Mouse (Mus musculus) forebrain, postnatal 0 days (tissue): ENCODE results near the gene Gm27029. TPM values are rescaled to one million over a fixed set of nuclear protein-coding genes. Genes with fewer than 3 reads are reported as not detected.
"Not testable (repeated sequence)": the region's sequence is repeated elsewhere in the genome, so short reads cannot be mapped to it uniquely, and the experiment has no call there.

ENCODE experiments used
- ATAC-seq: fragments of 200-750 bp; cut with Nextera tagmentation; 2 replicates; pipeline ENCODE4 v1.8.0; 2017; ENCODE audit warnings: mild to moderate bottlenecking, moderate library complexity
- DNase-seq: peaks from one replicate; pipeline ENCODE4 v3.0.0-alpha.2; 2015
- H3K27ac ChIP-seq: fragments of 300-500 bp; sonication (generic); 2 replicates; pipeline ENCODE4 v1.5.1; 2014; ENCODE audit warnings: low read depth, mild to moderate bottlenecking, antibody characterized with exemption, low read length, moderate library complexity, mixed read lengths
- H3K27me3 ChIP-seq: fragments of 300-500 bp; sonication (generic); 2 replicates; pipeline ENCODE4 v1.6.1; 2014; ENCODE audit warnings: mild to moderate bottlenecking, low read length, mixed read lengths; ENCODE audit not compliant: insufficient read depth
- H3K36me3 ChIP-seq: fragments of 300-500 bp; sonication (generic); 2 replicates; pipeline ENCODE4 v1.6.1; 2014; ENCODE audit warnings: mild to moderate bottlenecking, moderate library complexity; ENCODE audit not compliant: insufficient read depth
- H3K4me1 ChIP-seq: fragments of 300-500 bp; sonication (generic); 2 replicates; pipeline ENCODE4 v1.6.1; 2014; ENCODE audit warnings: antibody characterized with exemption; ENCODE audit not compliant: insufficient read depth
- H3K4me2 ChIP-seq: fragments of 300-500 bp; sonication (generic); 2 replicates; pipeline ENCODE4 v1.6.1; 2014; ENCODE audit warnings: low read depth, mild to moderate bottlenecking, moderate library complexity
- H3K4me3 ChIP-seq: fragments of 300-500 bp; sonication (generic); 2 replicates; pipeline ENCODE4 v1.5.1; 2014; ENCODE audit warnings: low read depth, low read length, mixed read lengths
- H3K9ac ChIP-seq: fragments of 300-500 bp; sonication (generic); 2 replicates; pipeline ENCODE4 v1.6.1; 2014; ENCODE audit warnings: mild to moderate bottlenecking
- H3K9me3 ChIP-seq: fragments of 300-500 bp; sonication (generic); 2 replicates; pipeline ENCODE4 v1.6.1; 2016; ENCODE audit warnings: low read length
- CTCF ChIP-seq: sonication (generic); IDR thresholded peaks from 2 replicates; pipeline ENCODE4 v1.5.1; 2016; ENCODE audit warnings: antibody characterized with exemption, control low read depth, low read depth
- WGBS: fragments of 180-500 bp; shearing (Covaris S2); extraction: QIAGEN DNeasy Blood & Tissue Kit; methylation state at CpG from one replicate; pipeline ENCODE4 v1.1.7; 2014; 5-methylcytosine and 5-hydroxymethylcytosine counted together
- polyA plus RNA-seq: library from polyadenylated mRNA; unstranded; fragments of >200 nt; fragmentation: Nextera tagmentation; extraction: Ambion mirVana; gene quantifications from 2 replicates; pipeline ENCODE4 v1.2.1, GENCODE M21; 2015
- total RNA-seq: library from RNA; depleted of rRNA; stranded (reverse); fragments of >200 nt; gene quantifications from 2 replicates; pipeline ENCODE4 v1.2.3, GENCODE M21; 2014; rRNA removed

Gm27029 gene
- total RNA-seq (1.0 and 5.7 TPM in 2 replicates), polyA plus RNA-seq (5.1 and 6.2 TPM in 2 replicates)

GRCm38 (mm10) chr11:101424105-101424851 lies at the start of gene Gm27029:
Gm27029 (minus strand) TSS chr11:101424796.
- no peak for TF ChIP-seq CTCF
- WGBS = 7% methylated on average over 23 of the region's 23 CpGs
- H3K4me1 ChIP-seq = peaks cover 13% of the 10 kb centered on the region

GRCm38 (mm10) chr11:101474298-101474697 lies 49.7 kb upstream of the Gm27029 start:
- DNase-seq = no peak
- H3K9ac ChIP-seq = no peak overlapping the region
- H3K4me3 ChIP-seq = no peak overlapping the region
- no peak for TF ChIP-seq CTCF
- H3K27ac ChIP-seq = no peak overlapping the region
- peaks cover 8% of the 10 kb centered on the region; the same call in 1 of the 2 replicates for H3K4me1 ChIP-seq
- no peak for ATAC-seq
- no peaks in the 10 kb centered on the region for H3K9me3 ChIP-seq
- peaks cover 16% of the 10 kb centered on the region for H3K36me3 ChIP-seq
- H3K27me3 ChIP-seq = no peaks in the 10 kb centered on the region
- 50% methylated on average over 5 of the region's 5 CpGs for WGBS
- no peak overlapping the region for H3K4me2 ChIP-seq

More at GRCm38 (mm10) chr11:101424105-101424851, at the start of gene Gm27029:
- Histone ChIP-seq H3K9ac (peak within 1 kb of the TSS; percentile 75), H3K36me3 (peaks cover 2% of the 10 kb centered on the region; the same call in 1 of the 2 replicates), H3K27me3 (no peaks in the 10 kb centered on the region), H3K27ac (peak within 1 kb of the TSS; percentile 75), H3K4me2 (peak within 1 kb of the TSS; percentile 76), H3K9me3 (no peaks in the 10 kb centered on the region), H3K4me3 (peak within 1 kb of the TSS; percentile 74)
- no peak; the same call in 1 of the 2 replicates for ATAC-seq
- DNase-seq = no peak

- H3K27ac ChIP-seq, ATAC-seq, H3K27me3 ChIP-seq, H3K4me3 ChIP-seq, H3K9me3 ChIP-seq, H3K9ac ChIP-seq, DNase-seq, H3K4me2 ChIP-seq, H3K4me1 ChIP-seq: not testable (repeated sequence)
- 79% methylated on average over 1 of the region's 1 CpGs for WGBS
- peaks cover 16% of the 10 kb centered on the region for H3K36me3 ChIP-seq
Measured at GRCm38 (mm10) chr11:101473686-101474085, 49.1 kb upstream of the Gm27029 start.

GRCm38 (mm10) chr11:101472336-101472735 lies 47.7 kb upstream of the Gm27029 start:
- peaks cover 3% of the 10 kb centered on the region; the same call in 1 of the 2 replicates for H3K4me1 ChIP-seq
- no peak overlapping the region for H3K27ac ChIP-seq
- H3K27me3 ChIP-seq = no peaks in the 10 kb centered on the region
- no peak overlapping the region for H3K4me3 ChIP-seq
- no peak overlapping the region for H3K9ac ChIP-seq
- H3K9me3 ChIP-seq = no peaks in the 10 kb centered on the region
- ATAC-seq (no peak), DNase-seq (no peak)
- TF ChIP-seq CTCF = no peak
- 57% methylated on average over 7 of the region's 7 CpGs for WGBS
- peaks cover 16% of the 10 kb centered on the region for H3K36me3 ChIP-seq
- H3K4me2 ChIP-seq = no peak overlapping the region

GRCm38 (mm10) chr11:101471926-101472325 lies 47.3 kb upstream of the Gm27029 start:
- Histone ChIP-seq H3K4me2 (no peak overlapping the region), H3K9ac (no peak overlapping the region), H3K9me3 (no peaks in the 10 kb centered on the region), H3K4me1 (no peaks in the 10 kb centered on the region), H3K36me3 (peaks cover 16% of the 10 kb centered on the region), H3K27ac (no peak overlapping the region), H3K27me3 (no peaks in the 10 kb centered on the region), H3K4me3 (no peak overlapping the region)
- ATAC-seq (no peak), DNase-seq (no peak)
- no peak for TF ChIP-seq CTCF
- WGBS = 60% methylated on average over 3 of the region's 3 CpGs

- Histone ChIP-seq H3K9me3 (no peaks in the 10 kb centered on the region), H3K36me3 (peaks cover 16% of the 10 kb centered on the region), H3K27me3 (no peaks in the 10 kb centered on the region), H3K4me1 (no peaks in the 10 kb centered on the region), H3K4me2 (no peak overlapping the region), H3K27ac (no peak overlapping the region), H3K9ac (no peak overlapping the region), H3K4me3 (no peak overlapping the region)
- DNase-seq (no peak), ATAC-seq (no peak)
- 15% methylated on average over 7 of the region's 7 CpGs for WGBS
- TF ChIP-seq CTCF = no peak
Measured at GRCm38 (mm10) chr11:101470206-101470605, 45.6 kb upstream of the Gm27029 start.

GRCm38 (mm10) chr11:101469155-101469554 lies 44.6 kb upstream of the Gm27029 start:
- peak overlapping the region; percentile 70 for H3K4me3 ChIP-seq
- DNase-seq = no peak
- H3K4me2 ChIP-seq = peak overlapping the region; percentile 85
- TF ChIP-seq CTCF = no peak
- H3K27ac ChIP-seq = no peak overlapping the region
- no peaks in the 10 kb centered on the region for H3K27me3 ChIP-seq
- no peaks in the 10 kb centered on the region for H3K9me3 ChIP-seq
- 62% methylated on average over 4 of the region's 4 CpGs for WGBS
- peaks cover 7% of the 10 kb centered on the region for H3K4me1 ChIP-seq
- peaks cover 16% of the 10 kb centered on the region for H3K36me3 ChIP-seq
- no peak for ATAC-seq
- no peak overlapping the region for H3K9ac ChIP-seq
